Mouse (Mus musculus) adrenal gland, postnatal 10 days (tissue): ENCODE data around the gene Iqschfp. TPM values are rescaled to one million over a fixed set of nuclear protein-coding genes. Genes with fewer than 3 reads are reported as not detected.

ENCODE experiments used
- DNase-seq: peaks from one replicate; pipeline ENCODE4 v3.0.0; 2021; ENCODE audit warnings: mixed read lengths
- total RNA-seq, 2 experiments: library from RNA; stranded (reverse); gene quantifications; 2 replicates each; pipeline ENCODE4 v1.2.3; 2021

The Iqschfp gene
- total RNA-seq, 2 experiments from 2014 or later, result not detected

DNA sequence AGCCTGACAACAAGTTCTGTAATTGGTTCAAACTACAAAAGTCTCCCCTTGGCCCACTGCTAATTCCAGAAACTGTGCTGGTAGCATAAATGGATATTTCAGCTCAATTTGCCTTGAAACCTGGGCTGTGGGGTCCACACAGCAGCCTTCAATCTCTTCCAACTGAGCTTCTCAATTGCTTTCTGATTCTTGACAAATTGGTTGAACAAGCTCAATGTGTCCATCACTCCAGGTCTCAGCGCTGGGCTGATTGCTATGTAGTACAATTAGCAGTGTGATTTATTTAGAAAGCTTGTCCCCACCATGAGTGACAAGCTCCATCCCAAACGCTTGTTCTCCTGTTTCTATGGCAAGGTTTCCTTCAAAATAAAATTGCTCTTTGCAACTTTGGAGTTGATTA lies 542.9 kb downstream of the Iqschfp start:
- DNase-seq, result no peak

DNA sequence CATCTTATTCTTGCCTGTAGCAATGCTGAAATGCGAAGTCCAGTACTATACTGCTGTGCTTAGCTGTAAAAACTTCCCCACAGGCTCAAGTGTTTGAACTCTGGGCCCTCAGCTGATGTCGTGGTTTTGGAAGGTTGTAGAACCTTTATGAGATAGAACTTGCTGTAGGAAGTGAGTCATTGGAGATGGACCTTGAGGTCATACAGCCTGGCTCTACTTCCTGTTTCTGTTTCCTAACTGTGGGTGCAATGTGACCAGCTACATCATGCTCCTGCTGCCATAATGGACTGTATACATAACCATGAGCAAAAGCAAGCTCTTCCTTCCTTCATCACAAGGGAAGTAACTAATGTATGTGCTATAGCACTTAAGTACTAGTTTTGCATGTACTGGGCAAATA lies 556.4 kb downstream of the Iqschfp start:
- DNase-seq, result no peak

DNA sequence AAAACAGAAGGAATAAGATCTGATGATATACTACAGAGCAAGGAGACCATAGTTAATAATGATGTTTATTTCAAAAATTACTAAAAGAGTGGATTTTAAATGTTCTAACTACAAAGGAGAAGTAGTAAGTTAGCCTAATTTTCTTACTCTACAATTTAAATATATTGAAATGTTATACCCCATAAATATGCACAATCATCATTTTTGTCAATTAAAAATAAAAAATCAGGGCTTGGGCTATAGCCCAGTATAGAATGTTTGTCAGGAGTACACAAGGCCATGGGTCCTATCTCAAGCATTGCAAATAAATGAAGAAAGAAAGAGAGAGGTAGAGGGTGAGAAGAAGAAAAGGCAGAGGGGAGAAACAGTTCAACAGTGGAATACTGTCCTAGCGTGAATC lies 559.6 kb downstream of the Iqschfp start:
- no peak for DNase-seq

DNA sequence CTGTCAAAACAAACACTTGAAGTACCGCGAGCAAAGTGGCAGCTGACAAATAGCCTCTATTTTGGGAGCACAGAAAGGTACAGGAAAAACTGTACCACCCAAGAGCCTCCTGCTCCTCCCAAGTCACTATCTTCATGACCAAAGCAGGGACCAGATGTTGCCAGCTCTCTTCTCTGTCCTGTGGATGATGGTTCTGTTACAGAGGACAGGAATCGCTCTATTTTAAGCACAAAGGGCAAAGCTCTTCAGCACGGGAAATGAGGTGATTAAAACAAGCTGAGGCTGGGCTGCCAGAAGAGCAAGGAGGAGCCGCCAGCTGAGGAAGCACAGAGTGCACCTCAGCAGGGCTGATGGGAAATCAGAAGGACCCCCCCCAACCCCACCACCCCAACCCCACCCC lies 561.2 kb downstream of the Iqschfp start:
- DNase-seq, result no peak

DNA sequence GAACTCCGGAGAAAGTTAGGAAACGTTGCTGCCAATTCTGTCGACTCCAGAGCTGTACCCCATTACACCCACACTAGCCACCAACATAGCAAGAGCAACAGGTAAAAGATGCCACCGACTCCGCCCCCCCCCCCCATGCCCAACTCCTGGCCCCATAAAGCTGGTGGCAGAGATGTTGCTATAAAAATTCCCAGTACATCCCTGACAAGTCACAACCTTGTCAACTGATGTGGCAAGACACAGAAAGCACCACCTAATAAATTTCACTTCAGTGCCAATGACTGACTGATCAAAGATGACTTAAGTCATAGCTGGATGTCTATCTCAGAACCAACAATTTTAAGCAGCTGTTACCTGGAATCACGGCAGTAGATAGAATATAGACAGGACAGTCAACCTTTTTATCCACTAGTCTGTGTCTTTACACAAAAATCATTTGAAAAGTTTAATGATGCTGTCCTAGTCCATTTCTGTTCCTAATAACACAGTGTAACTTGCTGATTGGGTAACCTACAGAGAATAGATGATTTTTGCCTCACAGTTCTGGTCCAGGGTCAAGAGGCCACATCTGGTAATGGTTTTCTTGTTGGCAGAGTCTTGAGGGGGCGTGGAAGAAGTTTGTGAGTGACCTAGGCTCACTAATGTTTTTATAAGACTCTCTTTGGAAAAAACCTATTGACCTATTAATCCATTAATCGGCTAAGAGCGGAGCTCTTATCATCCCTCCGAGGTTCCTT lies 561.9 kb downstream of the Iqschfp start:
- DNase-seq, result no peak

DNA sequence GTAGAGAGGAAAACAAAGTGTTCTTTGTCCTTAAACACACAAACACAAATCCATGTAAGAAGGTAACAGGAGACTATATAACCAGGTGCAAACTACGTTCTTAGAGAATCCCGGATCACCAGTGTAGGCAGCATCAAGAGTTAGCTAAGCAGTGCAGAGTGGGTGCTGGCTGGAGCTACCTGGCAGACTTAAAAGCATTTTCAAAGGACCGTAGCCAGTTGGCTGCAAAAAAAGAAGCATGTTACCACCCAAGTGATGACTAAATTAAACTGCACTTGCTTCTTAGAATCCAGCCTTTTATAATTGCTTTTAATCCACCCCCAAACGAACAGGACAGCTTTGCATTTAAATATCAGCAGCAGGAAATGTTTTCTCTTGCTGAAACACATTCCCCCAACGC lies 574.6 kb downstream of the Iqschfp start:
- DNase-seq, result no peak

DNA sequence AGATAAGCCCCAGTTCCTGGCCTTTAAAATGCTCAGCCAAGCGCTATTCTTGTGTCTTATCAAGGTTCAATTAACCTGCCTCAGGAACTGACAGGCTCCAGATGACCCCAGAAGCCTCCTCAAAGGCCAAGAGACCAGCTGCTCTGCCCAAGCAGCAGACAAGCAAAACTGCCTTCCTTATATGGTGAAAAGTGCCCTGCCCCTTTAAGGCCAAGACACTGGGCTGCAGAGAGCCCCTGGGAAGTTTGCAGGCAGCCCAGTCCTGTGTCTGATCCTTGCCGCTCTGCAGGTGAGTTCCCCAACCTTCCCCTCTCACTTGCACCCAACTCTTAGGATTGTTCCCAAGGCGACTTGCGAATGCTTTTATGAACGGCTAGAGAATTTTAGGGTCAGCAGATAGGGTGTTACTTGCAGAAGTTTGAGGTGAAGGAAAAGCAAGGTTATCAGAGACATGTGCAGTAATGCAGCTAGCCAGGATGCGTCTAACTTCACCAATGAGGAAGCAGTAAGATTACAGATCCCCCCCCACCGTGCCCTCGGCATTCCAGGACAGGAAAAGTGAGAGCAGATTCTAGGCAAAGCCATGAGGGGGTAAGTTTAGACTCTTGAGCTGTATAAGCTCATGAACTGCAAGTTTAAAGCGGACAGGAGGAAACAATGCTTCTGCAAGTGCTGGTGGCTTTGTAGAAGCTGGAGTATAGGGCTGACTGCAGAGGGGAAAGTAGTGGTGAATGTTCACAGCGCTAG lies 576.1 kb downstream of the Iqschfp start:
- no peak for DNase-seq

DNA sequence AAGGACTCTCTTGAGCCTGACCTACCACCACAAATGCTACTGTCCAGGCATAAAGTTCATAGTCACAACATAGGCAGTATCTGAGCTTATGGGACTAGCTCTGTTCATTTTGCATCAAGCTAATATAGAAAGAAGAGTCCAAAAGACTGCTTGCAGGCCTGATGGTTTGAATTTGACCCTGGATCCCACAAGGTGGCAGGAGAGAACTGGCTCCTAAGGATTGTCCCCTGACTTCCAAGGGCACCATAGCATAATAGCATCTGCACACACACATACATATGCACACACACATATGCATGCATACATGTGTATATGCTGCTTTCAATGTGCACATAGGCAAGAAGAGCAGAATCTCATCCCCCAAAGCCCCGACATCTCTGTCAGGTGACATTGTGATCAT lies 577.6 kb downstream of the Iqschfp start:
- no peak for DNase-seq

DNA sequence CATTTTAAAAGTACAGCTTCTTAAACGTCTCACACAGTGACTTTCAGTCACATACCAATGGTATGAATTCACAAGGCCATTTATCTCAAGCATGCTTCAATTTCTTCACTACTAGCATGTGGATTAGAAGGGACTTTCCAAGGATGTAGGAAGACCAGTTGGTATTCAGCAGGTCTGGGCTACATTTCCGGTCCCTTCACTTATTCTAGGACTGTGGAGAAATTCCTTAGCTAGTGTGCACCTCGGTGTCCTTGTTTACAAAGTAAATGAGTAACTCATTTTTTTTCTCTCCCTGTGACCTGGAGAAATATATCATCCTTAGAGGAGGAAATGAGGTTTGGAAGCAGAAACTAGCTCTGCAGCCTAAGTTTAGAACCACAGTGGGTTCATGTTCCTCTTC lies 578.0 kb downstream of the Iqschfp start:
- DNase-seq, result no peak

DNA sequence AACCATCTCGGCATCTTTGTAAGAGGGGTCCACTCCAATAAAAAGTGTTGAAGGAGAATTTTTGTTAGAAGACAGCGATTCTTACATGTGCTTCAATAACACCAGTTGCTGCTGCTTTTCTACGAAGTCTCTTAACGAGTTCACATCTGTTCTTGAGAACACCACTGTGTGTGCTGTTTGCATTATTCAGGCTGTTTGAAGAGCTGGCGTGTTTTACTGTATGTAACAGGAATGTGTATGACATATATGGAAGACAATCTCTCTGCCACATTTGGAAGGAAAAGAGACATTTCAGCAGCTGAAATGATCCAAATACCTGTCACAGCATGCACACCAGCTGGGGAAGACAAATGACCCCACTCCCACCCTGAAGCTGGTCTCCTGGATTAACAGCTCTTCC lies 578.6 kb downstream of the Iqschfp start:
- DNase-seq, result no peak

DNA sequence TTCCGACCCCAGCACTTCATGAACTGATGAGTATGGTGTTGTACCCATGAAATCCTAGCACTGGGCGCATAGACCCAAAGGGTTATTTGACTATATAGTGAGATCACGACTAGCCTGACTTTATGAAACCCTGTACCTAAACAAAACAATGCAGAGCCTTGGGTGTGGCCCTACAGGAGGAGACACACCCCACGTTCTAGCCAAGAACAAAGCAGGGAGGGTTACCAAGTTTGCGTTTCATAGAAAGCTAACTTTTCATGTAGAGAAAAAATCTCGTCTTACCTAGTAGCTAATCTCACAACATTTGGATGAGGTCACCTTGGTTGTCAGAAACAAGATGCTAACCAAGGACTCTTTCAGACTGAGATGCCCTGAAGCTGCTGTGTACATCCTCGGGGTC lies 584.3 kb downstream of the Iqschfp start:
- DNase-seq, result no peak

DNA sequence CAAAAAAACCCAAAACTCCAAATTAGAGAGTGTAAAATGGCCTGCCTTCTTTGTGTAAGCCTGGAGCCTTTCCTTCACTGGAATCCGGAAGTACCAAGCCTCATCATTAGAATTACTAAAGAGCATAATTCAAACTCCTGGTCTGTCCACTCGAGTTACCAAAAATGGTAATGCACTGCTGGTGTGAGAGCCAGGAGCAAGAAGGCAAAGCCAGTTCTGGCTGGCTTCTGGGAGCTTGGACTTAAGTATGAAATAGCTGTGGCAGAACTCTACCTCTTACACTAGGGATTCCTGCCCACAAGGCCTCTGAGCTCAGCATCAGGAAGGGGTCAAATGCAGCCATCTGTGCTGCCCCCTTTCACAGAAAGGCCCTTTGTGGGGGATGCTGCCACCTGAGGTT lies 585.4 kb downstream of the Iqschfp start:
- DNase-seq, result no peak

DNA sequence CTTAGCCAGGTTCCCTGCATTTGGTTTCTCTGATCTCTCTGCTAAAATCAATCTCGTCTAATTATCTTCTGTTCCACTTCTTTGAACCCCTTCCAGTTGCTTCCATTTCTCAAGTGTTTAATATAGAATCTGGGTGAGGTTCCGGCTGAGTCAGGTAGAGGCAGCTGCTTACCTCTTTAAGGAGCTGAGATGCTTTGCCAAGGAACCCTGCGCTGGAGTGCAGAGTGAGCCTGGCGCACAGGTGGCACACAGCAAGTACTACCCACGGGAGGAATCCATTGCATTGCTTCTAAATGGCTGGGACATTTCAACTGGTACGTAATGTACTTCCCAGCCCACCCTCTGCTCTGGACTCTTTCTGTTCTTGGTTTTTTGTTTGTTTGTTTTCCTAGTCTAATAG lies 587.2 kb downstream of the Iqschfp start:
- no peak for DNase-seq

DNA sequence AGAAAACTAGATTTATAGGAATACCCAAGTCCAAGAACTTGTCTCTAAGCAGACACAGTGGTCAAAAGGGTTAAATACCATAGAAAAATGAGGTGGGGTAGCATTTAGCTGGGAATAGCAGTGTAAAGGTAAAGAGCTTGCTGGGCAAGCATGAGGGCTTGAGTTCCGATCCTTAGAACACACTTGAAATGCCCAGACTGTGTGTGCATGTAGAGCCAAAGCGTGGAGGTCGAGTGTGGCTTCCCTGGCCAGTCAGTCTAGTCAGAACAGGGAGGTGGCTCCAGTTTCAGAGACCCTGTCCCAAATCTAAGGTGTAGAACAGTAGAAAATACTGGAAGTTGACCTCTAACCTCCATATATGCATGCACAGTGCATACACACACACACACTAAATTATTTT lies 591.5 kb downstream of the Iqschfp start:
- DNase-seq, result no peak

DNA sequence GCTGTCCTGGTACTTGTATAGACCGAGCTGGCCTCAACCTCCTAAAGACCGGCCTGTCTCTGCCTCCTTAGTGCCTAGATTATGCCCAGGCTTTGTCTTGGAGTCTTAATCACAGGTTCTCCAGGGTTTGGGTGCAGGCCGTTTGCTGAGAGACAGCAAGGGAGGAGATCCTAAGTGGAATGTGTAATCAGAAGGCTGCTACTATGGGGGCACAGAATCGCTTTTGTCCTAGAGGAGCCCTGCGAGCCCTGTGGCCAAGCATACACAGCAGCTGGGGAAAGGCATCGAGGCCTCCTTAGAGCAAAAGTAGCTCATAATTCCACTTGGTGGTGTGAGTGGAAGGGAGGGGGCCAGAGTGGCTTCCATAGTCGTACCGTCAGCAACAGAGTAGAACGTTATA lies 592.0 kb downstream of the Iqschfp start:
- no peak for DNase-seq

DNA sequence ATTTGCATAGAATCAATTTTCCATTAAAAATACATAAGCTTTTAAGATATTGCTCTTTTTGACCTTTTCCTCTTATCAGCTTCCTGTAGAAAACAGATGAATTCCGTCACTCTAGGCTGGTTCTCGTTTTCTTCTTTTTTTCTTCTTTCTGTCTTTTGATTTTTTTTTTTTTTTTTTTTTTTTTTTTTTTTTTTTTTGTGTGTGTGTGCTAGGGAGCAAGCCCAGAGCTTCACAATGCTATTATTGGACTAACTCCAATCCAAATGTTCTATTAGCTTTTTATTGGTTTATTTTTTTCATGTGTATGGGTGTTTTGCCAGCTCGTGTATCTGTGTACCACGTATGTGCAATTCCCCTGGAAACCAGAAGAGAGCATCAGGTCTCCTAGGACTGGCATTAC lies 592.5 kb downstream of the Iqschfp start:
- DNase-seq, result no peak

DNA sequence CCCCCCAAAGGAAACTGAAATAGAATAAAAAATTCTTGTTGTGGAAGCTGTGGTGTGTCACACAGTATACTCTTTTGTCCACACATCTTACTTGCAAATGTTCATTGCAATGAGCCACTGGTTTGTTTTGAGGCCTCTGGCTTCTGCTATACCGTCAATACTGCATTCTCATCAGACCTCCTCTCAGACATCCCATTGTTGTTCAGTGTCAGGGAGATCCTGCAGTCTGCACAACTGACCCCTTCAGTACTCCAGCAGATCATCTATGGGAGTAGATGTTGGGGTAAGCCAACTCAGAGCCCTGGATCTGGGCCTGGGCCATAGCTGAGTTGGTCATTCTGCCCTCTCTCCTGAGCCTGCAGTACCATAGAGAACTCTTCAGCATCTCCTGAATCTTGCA lies 595.6 kb downstream of the Iqschfp start:
- DNase-seq, result no peak

DNA sequence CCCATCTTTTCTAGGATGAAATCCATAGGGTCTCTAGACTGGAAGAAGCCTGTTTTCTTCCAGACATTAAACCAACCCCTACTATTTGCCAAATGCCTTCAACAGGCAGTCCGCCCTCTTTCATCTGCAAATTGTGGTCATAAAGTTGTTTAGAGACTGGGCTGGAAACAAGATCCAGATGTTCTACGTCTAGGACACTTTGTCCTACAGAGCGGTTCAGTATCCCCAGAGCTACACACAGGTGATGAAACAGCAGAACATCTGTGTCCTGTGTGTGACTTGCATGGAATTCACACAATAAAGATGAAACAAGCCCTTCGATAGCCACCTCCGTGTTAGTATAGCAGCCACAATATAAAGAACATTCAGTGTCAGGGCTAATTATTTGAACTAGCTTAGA lies 596.3 kb downstream of the Iqschfp start:
- DNase-seq, result no peak

DNA sequence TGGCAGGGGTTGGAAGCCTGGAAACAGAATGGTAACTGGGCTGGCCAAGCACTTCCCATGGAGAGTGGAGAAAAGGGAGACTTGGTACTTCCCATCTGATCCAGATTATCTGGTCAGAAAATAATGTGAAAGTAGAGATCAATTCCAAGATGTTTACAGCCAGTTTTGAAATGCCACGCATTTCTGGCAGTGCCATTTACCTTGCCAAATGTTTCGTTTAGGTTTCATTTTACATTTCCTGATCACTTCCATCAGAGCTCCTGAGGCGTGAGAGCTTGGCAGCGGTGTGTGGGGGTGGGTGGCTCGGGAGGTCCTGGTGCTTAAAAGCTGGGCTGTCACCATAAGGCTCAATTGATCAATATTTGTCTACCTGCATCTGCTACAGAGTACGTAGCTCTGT lies 599.5 kb downstream of the Iqschfp start:
- DNase-seq, result no peak

DNA sequence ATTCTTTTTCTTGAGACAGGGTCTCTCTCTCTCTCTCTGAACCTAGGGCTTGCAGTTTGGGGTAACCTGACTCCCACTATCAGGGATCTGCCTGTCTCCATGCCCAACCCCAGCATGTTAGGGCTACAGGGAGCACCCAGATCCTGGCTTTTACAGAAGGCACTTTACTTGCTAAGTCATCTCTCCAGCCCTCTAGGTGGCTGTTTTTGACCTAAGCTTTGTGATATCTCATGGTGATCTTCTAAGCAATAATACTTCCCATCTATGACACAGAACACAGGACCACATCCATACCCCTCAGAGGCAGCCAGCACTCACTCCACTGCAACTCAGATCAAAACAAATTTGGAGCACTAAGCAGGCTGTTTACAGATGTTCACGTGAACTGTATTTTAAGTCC lies 600.0 kb downstream of the Iqschfp start:
- no peak for DNase-seq

DNA sequence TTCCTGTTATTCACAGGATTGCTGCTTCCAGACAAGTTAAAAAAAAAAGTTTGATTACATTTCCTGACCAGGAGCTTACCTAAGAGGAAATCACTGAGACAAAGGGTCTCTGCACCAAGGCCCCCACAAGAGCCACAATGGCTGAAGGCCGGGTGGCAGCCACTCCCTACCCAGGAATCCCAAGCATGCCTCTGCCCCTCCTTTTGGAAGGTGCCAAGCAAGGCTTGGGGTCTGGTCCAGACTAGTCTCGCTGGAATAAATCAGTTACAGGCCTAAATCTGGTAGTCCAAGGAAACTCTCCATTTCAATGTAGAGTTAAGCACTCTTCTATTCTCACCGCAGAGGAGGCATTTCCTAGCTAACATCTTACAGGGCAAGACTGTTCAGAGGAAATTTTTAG lies 600.5 kb downstream of the Iqschfp start:
- DNase-seq, result no peak

DNA sequence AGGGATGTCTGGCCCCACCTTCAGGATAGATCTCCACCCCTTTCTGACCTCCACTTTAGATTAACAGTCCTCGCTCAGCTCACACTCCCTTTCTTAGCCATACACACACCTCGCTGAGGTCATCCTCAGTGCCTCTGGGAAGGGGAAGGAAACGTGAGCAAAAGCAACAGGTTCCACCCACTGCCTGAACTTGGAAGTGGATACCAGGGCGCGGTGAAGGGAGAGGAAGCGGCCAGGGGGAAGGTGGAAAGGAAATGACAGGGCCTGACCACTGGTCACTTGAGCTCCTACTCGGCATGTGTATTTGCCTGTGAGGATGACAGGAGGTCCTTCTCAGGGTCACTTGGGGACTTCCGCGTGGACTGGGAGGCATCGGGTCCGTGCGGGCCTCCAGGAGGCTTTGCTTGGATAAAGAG lies 601.1 kb downstream of the Iqschfp start:
- peak; percentile 62 for DNase-seq

DNA sequence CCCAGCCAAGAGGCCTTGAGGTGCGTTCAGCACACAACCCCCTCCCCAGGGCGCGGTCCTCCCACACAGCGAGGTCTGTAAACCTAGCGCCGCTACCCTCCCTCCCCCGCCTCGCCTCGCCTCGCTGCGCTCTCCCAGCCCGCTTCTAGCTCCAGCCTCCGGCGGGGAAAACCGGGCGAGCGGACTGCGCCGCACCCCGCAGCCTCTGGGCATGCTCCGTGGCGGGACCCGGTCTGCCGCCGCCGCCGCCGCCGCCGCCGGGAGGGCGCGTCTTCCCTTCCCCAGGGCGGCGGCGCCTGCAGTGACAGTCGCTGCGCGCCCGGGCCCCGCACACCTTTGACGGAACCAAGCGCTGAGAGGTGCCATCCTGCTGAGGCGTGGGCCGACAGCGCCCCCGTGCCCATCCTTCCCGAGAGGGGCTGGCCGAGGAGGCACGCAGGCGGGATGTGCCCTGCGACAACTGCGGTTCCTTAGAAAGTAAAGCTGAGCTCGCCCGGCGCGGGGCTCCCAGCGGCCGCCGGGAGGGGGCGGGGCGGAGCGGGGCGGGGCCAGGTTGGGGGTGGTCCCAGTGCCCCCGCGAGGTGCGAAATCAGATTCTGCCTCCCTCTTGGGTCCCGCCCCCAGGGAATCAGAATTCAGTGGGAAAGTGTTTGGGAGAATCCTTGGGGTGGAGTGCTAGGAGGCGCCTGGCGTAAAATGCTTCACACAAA lies 601.7 kb downstream of the Iqschfp start:
- DNase-seq, result peak; percentile 88
